Mouse (Mus musculus): Measurements from ENCODE around the gene Mars. TPM values are rescaled to one million over a fixed set of nuclear protein-coding genes. Genes with fewer than 3 reads are reported as not detected.

Mars gene
- polyA plus RNA-seq, 1 experiment from 2014 or later, result 137 TPM

GRCm38 (mm10) chr10:127288328-127288799, 23.2 kb downstream of the Mars start:
- Histone ChIP-seq H3K4me1 (peaks cover 53% of the 10 kb centered on the region), H3K27me3 (no peaks in the 10 kb centered on the region), H3K9ac (replicated peaks) (peak overlapping the region; percentile 70), H3K36me3 (peaks cover 29% of the 10 kb centered on the region), H3K9me3 (no peaks in the 10 kb centered on the region), H3K4me3 (peak overlapping the region; percentile 65), H3K27ac (replicated peaks) (peak overlapping the region; percentile 97), H3K4me2 (replicated peaks) (peak overlapping the region; percentile 91)
- peak; percentile 5; the same call in 1 of the 2 replicates for ATAC-seq (replicated peaks)
- under 1% methylated on average over 15 of the region's 28 CpGs for WGBS

- H3K4me1 ChIP-seq, result peaks cover 53% of the 10 kb centered on the region
Observed at GRCm38 (mm10) chr10:127287936-127288293, 23.7 kb downstream of the Mars start.

GRCm38 (mm10) chr10:127287271-127287935, 24.2 kb downstream of the Mars start:
- Histone ChIP-seq H3K27ac (replicated peaks) (peak overlapping the region; percentile 97), H3K27me3 (no peaks in the 10 kb centered on the region), H3K9ac (replicated peaks) (peak overlapping the region; percentile 70), H3K36me3 (peaks cover 37% of the 10 kb centered on the region), H3K4me3 (peak overlapping the region; percentile 65), H3K4me2 (replicated peaks) (peak overlapping the region; percentile 91), H3K9me3 (no peaks in the 10 kb centered on the region), H3K4me1 (peaks cover 52% of the 10 kb centered on the region)
- 68% methylated on average over 15 of the region's 15 CpGs for WGBS
- no peak for ATAC-seq (replicated peaks)

More at GRCm38 (mm10) chr10:127287936-127288293, 23.7 kb downstream of the Mars start:
- peak overlapping the region; percentile 91 for H3K4me2 ChIP-seq (replicated peaks)
- H3K36me3 ChIP-seq, result peaks cover 33% of the 10 kb centered on the region
- H3K9ac ChIP-seq (replicated peaks), result peak overlapping the region; percentile 70
- H3K27me3 ChIP-seq, result no peaks in the 10 kb centered on the region
- no peaks in the 10 kb centered on the region for H3K9me3 ChIP-seq
- H3K27ac ChIP-seq (replicated peaks), result peak overlapping the region; percentile 97
- no peak for ATAC-seq (replicated peaks)
- H3K4me3 ChIP-seq, result peak overlapping the region; percentile 65
- WGBS, result 0% methylated on average over 3 of the region's 3 CpGs

GRCm38 (mm10) chr10:127286730-127287129, 24.9 kb downstream of the Mars start:
- Histone ChIP-seq H3K27ac (replicated peaks) (peak overlapping the region; percentile 97; the same call in 1 of the 2 replicates), H3K4me2 (replicated peaks) (peak overlapping the region; percentile 91), H3K27me3 (no peaks in the 10 kb centered on the region), H3K36me3 (peaks cover 44% of the 10 kb centered on the region), H3K4me1 (peaks cover 46% of the 10 kb centered on the region), H3K9me3 (no peaks in the 10 kb centered on the region), H3K4me3 (peak overlapping the region; percentile 65), H3K9ac (replicated peaks) (0 out of 2 replicates have a peak overlapping the region, but pooled peaks have one; percentile 22)
- 50% methylated on average over 7 of the region's 7 CpGs for WGBS
- no peak for ATAC-seq (replicated peaks)

GRCm38 (mm10) chr10:127286194-127286593, 25.4 kb downstream of the Mars start:
- Histone ChIP-seq H3K9ac (replicated peaks) (0 out of 2 replicates have a peak overlapping the region, but pooled peaks have one; percentile 22), H3K27me3 (no peaks in the 10 kb centered on the region), H3K4me2 (replicated peaks) (peak overlapping the region; percentile 91; the same call in 1 of the 2 replicates), H3K27ac (replicated peaks) (no peak overlapping the region), H3K4me1 (peaks cover 40% of the 10 kb centered on the region), H3K9me3 (no peaks in the 10 kb centered on the region), H3K36me3 (peaks cover 49% of the 10 kb centered on the region), H3K4me3 (no peak overlapping the region)
- 74% methylated on average over 7 of the region's 7 CpGs for WGBS
- ATAC-seq (replicated peaks), result no peak

GRCm38 (mm10) chr10:127285644-127286043, 25.9 kb downstream of the Mars start:
- Histone ChIP-seq H3K27me3 (no peaks in the 10 kb centered on the region), H3K36me3 (peaks cover 54% of the 10 kb centered on the region), H3K9ac (replicated peaks) (no peak overlapping the region), H3K4me2 (replicated peaks) (no peak overlapping the region), H3K9me3 (no peaks in the 10 kb centered on the region), H3K27ac (replicated peaks) (no peak overlapping the region), H3K4me3 (no peak overlapping the region), H3K4me1 (peaks cover 37% of the 10 kb centered on the region)
- ATAC-seq (replicated peaks), result no peak
- 71% methylated on average over 11 of the region's 13 CpGs for WGBS

- Histone ChIP-seq H3K36me3 (peaks cover 61% of the 10 kb centered on the region), H3K9me3 (no peaks in the 10 kb centered on the region), H3K4me2 (replicated peaks) (no peak overlapping the region), H3K4me3 (no peak overlapping the region), H3K4me1 (peaks cover 35% of the 10 kb centered on the region), H3K27me3 (no peaks in the 10 kb centered on the region), H3K27ac (replicated peaks) (no peak overlapping the region), H3K9ac (replicated peaks) (no peak overlapping the region)
- 73% methylated on average over 10 of the region's 11 CpGs for WGBS
- ATAC-seq (replicated peaks), result no peak
Observed at GRCm38 (mm10) chr10:127284724-127285500, 26.7 kb downstream of the Mars start.

GRCm38 (mm10) chr10:127284105-127284622, 27.4 kb downstream of the Mars start:
- Histone ChIP-seq H3K9me3 (no peaks in the 10 kb centered on the region), H3K4me3 (no peak overlapping the region), H3K9ac (replicated peaks) (no peak overlapping the region), H3K4me2 (replicated peaks) (no peak overlapping the region), H3K36me3 (peaks cover 67% of the 10 kb centered on the region), H3K27ac (replicated peaks) (no peak overlapping the region), H3K4me1 (peaks cover 27% of the 10 kb centered on the region), H3K27me3 (no peaks in the 10 kb centered on the region)
- WGBS, result 86% methylated on average over 7 of the region's 7 CpGs
- ATAC-seq (replicated peaks), result no peak

- no peaks in the 10 kb centered on the region for H3K9me3 ChIP-seq
- WGBS, result 85% methylated on average over 13 of the region's 13 CpGs
- no peak overlapping the region for H3K9ac ChIP-seq (replicated peaks)
- H3K4me1 ChIP-seq, result peaks cover 22% of the 10 kb centered on the region
- ATAC-seq (replicated peaks), result no peak
- H3K4me2 ChIP-seq (replicated peaks), result no peak overlapping the region
- no peak overlapping the region for H3K27ac ChIP-seq (replicated peaks)
- no peaks in the 10 kb centered on the region for H3K27me3 ChIP-seq
- H3K4me3 ChIP-seq, result no peak overlapping the region
- peaks cover 80% of the 10 kb centered on the region for H3K36me3 ChIP-seq
Observed at GRCm38 (mm10) chr10:127282620-127283215, 28.9 kb downstream of the Mars start.

- Histone ChIP-seq H3K4me3 (no peak overlapping the region), H3K36me3 (peaks cover 91% of the 10 kb centered on the region), H3K9ac (replicated peaks) (no peak overlapping the region), H3K4me1 (peaks cover 8% of the 10 kb centered on the region), H3K9me3 (no peaks in the 10 kb centered on the region), H3K27me3 (no peaks in the 10 kb centered on the region), H3K4me2 (replicated peaks) (no peak overlapping the region), H3K27ac (replicated peaks) (no peak overlapping the region)
- 83% methylated on average over 8 of the region's 8 CpGs for WGBS
- no peak for ATAC-seq (replicated peaks)
Observed at GRCm38 (mm10) chr10:127281316-127281715, 30.3 kb downstream of the Mars start.

- H3K9me3 ChIP-seq, result no peaks in the 10 kb centered on the region
- H3K4me3 ChIP-seq, result no peak overlapping the region
- ATAC-seq (replicated peaks), result no peak
- WGBS, result 93% methylated on average over 2 of the region's 2 CpGs
- no peak overlapping the region for H3K4me2 ChIP-seq (replicated peaks)
- H3K4me1 ChIP-seq, result no peaks in the 10 kb centered on the region
- no peaks in the 10 kb centered on the region for H3K27me3 ChIP-seq
- no peak overlapping the region for H3K27ac ChIP-seq (replicated peaks)
- H3K36me3 ChIP-seq, result peaks cover 95% of the 10 kb centered on the region
- no peak overlapping the region for H3K9ac ChIP-seq (replicated peaks)
Observed at GRCm38 (mm10) chr10:127279730-127280129, 31.9 kb downstream of the Mars start.

All from forebrain, embryonic 15.5 days (tissue).